Mouse (Mus musculus) C2C12 (cell line): ENCODE data around the gene Rapsn.

Experiments used
- CEBPB ChIP-seq: IDR thresholded peaks from one replicate; pipeline ENCODE4 v1.6.1; 2011; ENCODE audit warnings: low read depth, mild to moderate bottlenecking, control low read depth, moderate library complexity
- CTCF ChIP-seq: IDR thresholded peaks from one replicate; pipeline ENCODE4 v1.5.1; 2011; ENCODE audit not compliant: control insufficient read depth, insufficient read depth, insufficient read length
- FOSL1 ChIP-seq: IDR thresholded peaks from one replicate; pipeline ENCODE4 v1.8.0; 2011; ENCODE audit warnings: mild to moderate bottlenecking, low read length; ENCODE audit not compliant: poor library complexity, insufficient read depth, severe bottlenecking
- MAX ChIP-seq: IDR thresholded peaks from one replicate; pipeline ENCODE4 v1.6.1; 2011; ENCODE audit warnings: mild to moderate bottlenecking, control low read depth
- MYOD1 ChIP-seq: IDR thresholded peaks from one replicate; pipeline ENCODE4 v1.6.1; 2011; ENCODE audit warnings: low read depth; ENCODE audit not compliant: control insufficient read depth, insufficient read length
- USF1 ChIP-seq: IDR thresholded peaks from one replicate; pipeline ENCODE4 v1.6.1; 2011; ENCODE audit warnings: low read depth, mild to moderate bottlenecking, control low read depth, moderate library complexity

DNA sequence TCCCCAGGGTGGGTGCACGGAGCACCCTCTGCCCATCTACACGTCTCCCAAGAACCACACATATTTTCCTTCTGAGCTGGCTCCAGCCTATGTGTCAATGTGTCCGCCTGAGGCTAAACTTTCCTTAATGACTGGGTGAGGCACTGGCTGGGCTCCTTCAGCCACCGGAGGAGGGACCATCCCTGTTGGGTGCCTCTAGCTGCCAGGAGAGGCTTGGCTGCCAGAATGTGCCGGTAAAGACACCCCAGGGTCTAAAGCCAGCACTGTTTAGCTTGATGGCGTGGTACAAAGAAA lies 33.4 kb downstream of the Rapsn start:
- TF ChIP-seq USF1 (no peak), CTCF (no peak), CEBPB (no peak), MAX (no peak), FOSL1 (no peak), MYOD1 (no peak)
